Mouse (Mus musculus) kidney, embryonic 15.5 days (tissue): ENCODE results near the gene Emc7. TPM values are rescaled to one million over a fixed set of nuclear protein-coding genes. Genes with fewer than 3 reads are reported as not detected.
"Not testable (repeated sequence)": the region's sequence is repeated elsewhere in the genome, so short reads cannot be mapped to it uniquely, and the experiment has no call there.

Experiments
- ATAC-seq: fragments of 200-750 bp; cut with Nextera tagmentation; replicated peaks from 2 replicates; pipeline ENCODE4 v1.8.0; 2017; ENCODE audit warnings: moderate TSS enrichment; ENCODE audit not compliant: low FRiP score
- H3K27ac ChIP-seq: fragments of 300-500 bp; sonication (generic); 2 replicates; pipeline ENCODE4 v1.5.1; 2015; ENCODE audit warnings: mild to moderate bottlenecking, inconsistent platforms
- H3K27me3 ChIP-seq: fragments of 300-500 bp; sonication (generic); 2 replicates; pipeline ENCODE4 v1.6.1; 2015; ENCODE audit warnings: inconsistent platforms
- H3K36me3 ChIP-seq: fragments of 300-500 bp; sonication (generic); 2 replicates; pipeline ENCODE4 v1.6.1; 2015; ENCODE audit warnings: inconsistent platforms
- H3K4me1 ChIP-seq: fragments of 300-500 bp; sonication (generic); 2 replicates; pipeline ENCODE4 v1.6.1; 2015; ENCODE audit warnings: inconsistent platforms
- H3K4me2 ChIP-seq: fragments of 300-500 bp; sonication (generic); 2 replicates; pipeline ENCODE4 v1.6.1; 2015; ENCODE audit warnings: moderate library complexity, mild to moderate bottlenecking, inconsistent platforms
- H3K4me3 ChIP-seq: fragments of 300-500 bp; sonication (generic); replicated peaks from 2 replicates; pipeline ENCODE4 v1.5.1; 2015; ENCODE audit warnings: mild to moderate bottlenecking, inconsistent platforms
- H3K9ac ChIP-seq: fragments of 300-500 bp; sonication (generic); 2 replicates; pipeline ENCODE4 v1.6.1; 2015; ENCODE audit warnings: mild to moderate bottlenecking, inconsistent platforms
- H3K9me3 ChIP-seq: fragments of 300-500 bp; sonication (generic); replicated peaks from 2 replicates; pipeline ENCODE4 v1.6.1; 2016; ENCODE audit warnings: inconsistent platforms
- WGBS: fragments of 180-500 bp; shearing (Covaris S2); methylation state at CpG from one replicate; pipeline ENCODE4 v1.1.7; 2015; ENCODE audit warnings: mixed read lengths; 5-methylcytosine and 5-hydroxymethylcytosine counted together
- polyA plus RNA-seq: library from polyadenylated mRNA; unstranded; fragments of >200 nt; fragmentation: Nextera tagmentation; extraction: Ambion mirVana; gene quantifications from 2 replicates; pipeline ENCODE4 v1.2.1, GENCODE M21; 2015

Emc7 gene
- polyA plus RNA-seq, 1 experiment from 2014 or later, result 19.3 TPM

DNA sequence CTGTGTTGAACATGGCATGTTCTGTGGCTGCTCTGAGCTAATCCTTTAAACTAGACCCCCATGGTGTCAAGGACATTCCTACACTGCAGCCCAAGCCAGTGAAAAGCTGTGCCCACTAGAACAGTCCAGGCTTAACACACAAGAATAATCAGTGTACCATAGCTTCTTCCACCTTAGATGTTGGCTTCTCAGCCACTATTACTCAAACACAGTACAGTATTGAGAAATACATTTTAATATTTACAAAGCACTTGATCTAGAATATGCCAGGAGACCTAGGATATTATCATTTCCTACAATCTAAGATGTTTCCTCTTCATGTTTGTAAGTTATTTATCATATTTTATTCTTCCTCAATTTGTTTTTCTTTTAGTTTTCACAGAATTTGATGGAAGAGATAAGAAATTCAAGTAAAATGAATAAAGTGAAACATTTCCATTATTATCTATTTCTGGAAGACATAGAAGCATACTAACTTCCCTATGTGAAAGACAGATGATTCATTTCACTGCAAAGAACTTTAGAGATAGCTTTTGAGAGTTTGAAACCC lies 6.2 kb upstream of the Emc7 start:
- Histone ChIP-seq H3K9me3 (no peaks in the 10 kb centered on the region), H3K36me3 (no peaks in the 10 kb centered on the region), H3K27ac (no peak overlapping the region), H3K9ac (no peak overlapping the region), H3K4me3 (no peak overlapping the region), H3K4me2 (no peak overlapping the region), H3K4me1 (no peaks in the 10 kb centered on the region), H3K27me3 (no peaks in the 10 kb centered on the region)
- no peak for ATAC-seq

DNA sequence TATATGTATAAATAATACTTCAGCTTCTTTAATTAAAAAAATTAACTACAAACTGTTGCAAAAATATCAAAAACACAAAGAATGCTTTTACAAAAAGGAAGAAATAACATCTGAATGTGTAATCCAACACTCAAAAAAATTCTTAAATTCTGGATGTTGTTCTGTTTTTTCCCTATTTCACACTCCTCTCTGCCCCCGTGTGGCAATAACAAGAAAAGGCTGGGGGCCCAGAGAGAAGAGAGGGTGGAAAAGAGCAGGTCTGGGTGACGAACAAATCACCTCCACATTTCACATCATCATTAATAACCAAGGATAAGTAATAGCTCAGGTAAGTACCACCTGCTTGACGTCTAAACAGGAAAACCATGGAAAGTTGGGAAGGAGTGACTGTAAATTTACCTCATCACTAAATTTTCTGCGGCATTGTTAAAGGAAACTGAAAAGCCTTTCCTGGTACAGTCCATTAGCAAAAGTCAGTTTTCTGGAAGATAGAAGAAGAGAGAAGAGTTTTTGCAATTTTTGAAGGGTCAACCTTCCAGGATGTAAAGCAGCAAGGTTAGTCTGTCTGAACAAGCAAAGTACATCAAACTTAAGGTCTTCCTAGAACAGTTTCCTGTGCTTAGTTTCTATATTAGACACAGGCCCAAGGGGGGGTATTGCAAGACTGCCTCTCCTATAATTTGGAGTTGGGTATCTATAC lies 5.0 kb upstream of the Emc7 start:
- no peaks in the 10 kb centered on the region for H3K9me3 ChIP-seq
- no peak for ATAC-seq
- WGBS, result 37% methylated on average over 4 of the region's 4 CpGs

DNA sequence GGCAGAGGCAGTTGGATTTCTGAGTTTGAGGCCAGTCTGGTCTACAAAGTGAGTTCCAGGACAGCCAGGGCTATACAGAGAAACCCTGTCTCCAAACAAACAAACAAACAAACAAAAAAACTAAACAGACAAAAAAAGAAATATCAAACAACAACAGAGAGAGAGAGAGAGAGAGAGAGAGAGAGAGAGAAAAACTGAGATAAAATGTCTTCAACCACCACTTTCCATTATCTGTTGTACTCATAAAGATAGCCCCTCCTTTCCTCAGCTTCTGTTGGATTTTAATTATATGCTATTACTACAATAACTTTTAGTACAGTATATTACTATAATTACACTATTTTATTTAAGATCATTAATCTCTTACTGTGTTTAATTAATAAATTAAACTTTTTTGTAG lies 2.3 kb upstream of the Emc7 start:
- not testable (repeated sequence) for H3K9me3 ChIP-seq, H3K27ac ChIP-seq, ATAC-seq, H3K4me2 ChIP-seq, H3K9ac ChIP-seq, H3K36me3 ChIP-seq, H3K27me3 ChIP-seq, H3K4me3 ChIP-seq
- H3K4me1 ChIP-seq, result peaks cover 14% of the 10 kb centered on the region

More for the DNA sequence above, 5.0 kb upstream of the Emc7 start:
- no peaks in the 10 kb centered on the region for H3K36me3 ChIP-seq
- no peaks in the 10 kb centered on the region for H3K27me3 ChIP-seq
- H3K4me3 ChIP-seq, result no peak overlapping the region
- no peak overlapping the region for H3K9ac ChIP-seq
- no peak overlapping the region for H3K4me2 ChIP-seq
- 0 out of 2 replicates have a peak, but pooled peaks cover 5% of the 10 kb centered on the region for H3K4me1 ChIP-seq
- H3K27ac ChIP-seq, result no peak overlapping the region

GRCm38 (mm10) chr2:112454125-112454861 lies 504 bp upstream of the Emc7 start:
- Histone ChIP-seq H3K27ac (0 out of 2 replicates have a peak overlapping the region, but pooled peaks have one; percentile 55), H3K27me3 (no peaks in the 10 kb centered on the region), H3K4me3 (peak overlapping the region; percentile 62), H3K4me1 (peaks cover 14% of the 10 kb centered on the region), H3K36me3 (peaks cover 2% of the 10 kb centered on the region; the same call in 1 of the 2 replicates), H3K9me3 (no peaks in the 10 kb centered on the region), H3K4me2 (peak overlapping the region; percentile 72), H3K9ac (peak overlapping the region; percentile 72)
- 32% methylated on average over 17 of the region's 17 CpGs for WGBS
- peak; percentile 75; the same call in 1 of the 2 replicates for ATAC-seq

DNA sequence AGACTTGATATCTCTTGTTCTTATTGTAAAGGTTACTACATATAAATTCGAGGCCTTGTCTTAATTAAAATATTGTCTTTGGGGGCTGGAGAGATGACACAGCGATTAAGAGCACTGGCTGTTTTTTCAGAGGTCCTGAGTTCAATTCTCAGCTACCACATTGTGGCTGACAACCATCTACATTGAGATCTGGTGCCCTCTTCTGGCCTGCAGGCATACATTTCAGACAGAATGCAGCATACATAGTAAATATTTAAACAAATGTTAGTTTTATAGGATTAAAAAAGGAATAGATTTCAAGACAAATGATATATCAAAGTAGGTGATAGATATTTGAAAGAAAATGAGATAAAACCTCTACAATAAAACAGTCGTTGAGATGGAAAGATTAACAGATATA lies 5.8 kb downstream of the Emc7 start:
- H3K9me3 ChIP-seq, result no peaks in the 10 kb centered on the region
- H3K4me1 ChIP-seq, result peaks cover 7% of the 10 kb centered on the region
- no peak overlapping the region for H3K9ac ChIP-seq
- no peak overlapping the region for H3K27ac ChIP-seq
- H3K4me3 ChIP-seq, result no peak overlapping the region
- H3K27me3 ChIP-seq, result no peaks in the 10 kb centered on the region
- no peak overlapping the region for H3K4me2 ChIP-seq
- WGBS, result 88% methylated on average over 3 of the region's 3 CpGs
- no peak for ATAC-seq
- peaks cover 39% of the 10 kb centered on the region for H3K36me3 ChIP-seq

- no peaks in the 10 kb centered on the region for H3K4me1 ChIP-seq
- H3K27ac ChIP-seq, result no peak overlapping the region
- no peak overlapping the region for H3K4me2 ChIP-seq
- no peak for ATAC-seq
- no peaks in the 10 kb centered on the region for H3K9me3 ChIP-seq
- no peaks in the 10 kb centered on the region for H3K27me3 ChIP-seq
- no peak overlapping the region for H3K4me3 ChIP-seq
- H3K9ac ChIP-seq, result no peak overlapping the region
- H3K36me3 ChIP-seq, result peaks cover 51% of the 10 kb centered on the region
Measured at GRCm38 (mm10) chr2:112469542-112469941, 14.7 kb downstream of the Emc7 start.

DNA sequence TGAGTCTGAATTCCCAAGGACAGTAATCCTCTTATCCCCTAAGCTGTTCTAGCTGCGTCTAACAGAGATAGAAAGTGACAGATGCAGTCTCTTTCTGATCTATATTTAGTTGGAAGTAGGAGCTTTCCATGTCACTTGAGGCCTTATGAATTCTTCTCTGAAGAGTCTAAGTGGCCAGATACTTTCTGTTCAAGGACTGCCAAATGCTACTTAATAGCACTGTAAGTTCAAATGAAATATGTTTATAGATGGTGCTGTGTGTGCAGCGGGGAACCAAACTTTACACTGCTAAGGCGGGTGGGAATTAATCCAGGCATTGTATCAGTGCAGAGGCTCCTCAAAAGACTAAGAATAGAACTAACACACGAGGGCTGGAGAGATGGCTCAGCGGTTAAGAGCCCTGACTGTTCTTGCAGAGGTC lies 16.2 kb downstream of the Emc7 start:
- ATAC-seq, result no peak
- Histone ChIP-seq H3K4me1 (no peaks in the 10 kb centered on the region), H3K9ac (no peak overlapping the region), H3K4me3 (no peak overlapping the region), H3K4me2 (no peak overlapping the region), H3K27me3 (no peaks in the 10 kb centered on the region), H3K27ac (no peak overlapping the region), H3K9me3 (no peaks in the 10 kb centered on the region), H3K36me3 (peaks cover 44% of the 10 kb centered on the region)
- 84% methylated on average over 5 of the region's 5 CpGs for WGBS

DNA sequence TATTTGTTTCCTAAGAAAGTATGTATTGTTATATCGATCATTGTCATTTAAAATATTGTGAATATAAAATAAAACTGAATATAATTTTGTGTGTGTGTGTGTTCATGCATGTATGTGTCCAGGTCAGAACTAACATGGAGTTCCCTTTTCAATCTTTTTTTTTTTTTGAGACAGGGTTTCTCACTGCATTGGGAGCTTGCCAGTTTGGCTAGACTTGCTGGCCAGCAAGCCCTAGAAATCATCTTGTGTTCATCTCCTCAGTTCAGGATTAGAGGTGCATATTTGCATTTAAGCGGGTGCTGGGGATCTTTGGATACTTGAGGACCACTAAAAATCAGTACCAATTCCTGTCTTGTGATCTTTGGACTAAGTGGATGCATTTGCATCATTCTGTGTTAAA lies 17.3 kb downstream of the Emc7 start:
- H3K9me3 ChIP-seq, result no peaks in the 10 kb centered on the region
- ATAC-seq, result no peak
- H3K36me3 ChIP-seq, result peaks cover 33% of the 10 kb centered on the region
- no peak overlapping the region for H3K4me3 ChIP-seq
- H3K4me2 ChIP-seq, result no peak overlapping the region
- H3K9ac ChIP-seq, result no peak overlapping the region
- WGBS, result 87% methylated on average over 2 of the region's 2 CpGs
- H3K27ac ChIP-seq, result no peak overlapping the region
- no peaks in the 10 kb centered on the region for H3K27me3 ChIP-seq
- H3K4me1 ChIP-seq, result no peaks in the 10 kb centered on the region

DNA sequence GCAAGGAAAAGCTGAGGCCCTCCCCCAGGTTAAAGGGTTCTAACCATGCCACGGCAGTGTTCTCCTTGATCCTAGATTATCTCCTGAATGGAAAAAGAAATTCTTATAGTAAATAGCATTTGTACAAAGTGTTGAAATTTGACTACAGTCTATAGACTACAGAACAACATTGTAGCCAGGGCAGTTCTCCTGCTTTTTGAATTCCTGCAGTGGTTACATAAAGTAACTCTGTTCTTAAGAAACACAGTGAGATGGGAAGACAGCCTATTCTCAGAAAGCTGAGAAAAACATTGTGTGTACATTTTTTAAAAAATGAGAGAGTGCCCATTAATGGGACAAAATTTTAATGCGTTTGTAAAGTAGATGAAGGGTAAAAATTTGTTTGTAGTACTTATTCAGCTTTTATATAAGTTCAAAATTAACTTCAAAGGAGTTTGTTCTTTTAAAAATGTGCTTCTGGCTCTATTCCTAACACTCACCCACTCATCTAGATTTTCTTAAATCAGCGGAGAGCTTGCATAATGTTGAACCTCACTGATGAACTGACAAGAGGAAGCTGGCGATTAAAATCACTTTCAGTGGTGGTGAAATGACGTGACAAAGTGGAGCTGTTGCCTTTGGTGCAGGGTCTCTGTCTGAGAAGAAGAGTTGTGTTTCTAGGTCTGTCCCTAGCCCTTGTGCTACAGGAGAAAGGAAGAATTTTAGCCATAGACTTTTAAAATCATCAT lies 20.4 kb downstream of the Emc7 start:
- 75% methylated on average over 5 of the region's 5 CpGs for WGBS
- no peak overlapping the region for H3K27ac ChIP-seq
- H3K4me1 ChIP-seq, result no peaks in the 10 kb centered on the region
- no peak for ATAC-seq
- H3K4me3 ChIP-seq, result no peak overlapping the region
- H3K4me2 ChIP-seq, result no peak overlapping the region
- peaks cover 4% of the 10 kb centered on the region; the same call in 1 of the 2 replicates for H3K36me3 ChIP-seq
- no peaks in the 10 kb centered on the region for H3K9me3 ChIP-seq
- H3K27me3 ChIP-seq, result no peaks in the 10 kb centered on the region
- H3K9ac ChIP-seq, result no peak overlapping the region

- Histone ChIP-seq H3K4me3 (no peak overlapping the region), H3K27ac (no peak overlapping the region), H3K9me3 (no peaks in the 10 kb centered on the region), H3K4me1 (no peaks in the 10 kb centered on the region), H3K4me2 (no peak overlapping the region), H3K27me3 (no peaks in the 10 kb centered on the region), H3K9ac (no peak overlapping the region), H3K36me3 (no peaks in the 10 kb centered on the region)
- ATAC-seq, result no peak
- 81% methylated on average over 6 of the region's 6 CpGs for WGBS
Measured at GRCm38 (mm10) chr2:112476554-112476953, 21.8 kb downstream of the Emc7 start.

DNA sequence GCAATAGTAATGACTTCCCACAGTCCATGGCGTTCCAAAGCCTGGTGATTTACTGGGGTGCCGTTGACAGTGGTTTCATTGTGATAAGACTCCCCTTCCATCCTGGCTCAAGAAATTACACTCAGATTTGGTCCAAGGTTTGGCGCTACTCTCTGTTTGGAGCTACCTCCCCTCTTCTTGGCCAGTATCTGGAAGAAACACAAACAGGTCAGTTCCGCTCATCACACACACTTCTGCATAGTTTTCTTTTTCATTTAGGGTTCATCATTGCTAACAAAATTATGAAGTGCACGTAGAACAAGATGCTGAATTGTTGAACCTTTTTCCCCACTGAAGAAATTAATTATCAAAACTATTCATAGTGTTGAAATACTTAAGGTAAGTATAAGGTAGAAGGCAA lies 25.9 kb downstream of the Emc7 start, which contains the start of gene Chrm5:
Gene Chrm5, minus strand, starts transcription at position 101 of the 400 bp plus-strand sequence.
- Histone ChIP-seq H3K27ac (no peak within 1 kb of the TSS), H3K4me1 (peaks cover 4% of the 10 kb centered on the region; the same call in 1 of the 2 replicates), H3K9me3 (no peaks in the 10 kb centered on the region), H3K9ac (no peak within 1 kb of the TSS), H3K4me2 (no peak within 1 kb of the TSS), H3K4me3 (no peak within 1 kb of the TSS), H3K27me3 (no peaks in the 10 kb centered on the region), H3K36me3 (no peaks in the 10 kb centered on the region)
- WGBS, result 84% methylated on average over 5 of the region's 5 CpGs
- no peak for ATAC-seq

DNA sequence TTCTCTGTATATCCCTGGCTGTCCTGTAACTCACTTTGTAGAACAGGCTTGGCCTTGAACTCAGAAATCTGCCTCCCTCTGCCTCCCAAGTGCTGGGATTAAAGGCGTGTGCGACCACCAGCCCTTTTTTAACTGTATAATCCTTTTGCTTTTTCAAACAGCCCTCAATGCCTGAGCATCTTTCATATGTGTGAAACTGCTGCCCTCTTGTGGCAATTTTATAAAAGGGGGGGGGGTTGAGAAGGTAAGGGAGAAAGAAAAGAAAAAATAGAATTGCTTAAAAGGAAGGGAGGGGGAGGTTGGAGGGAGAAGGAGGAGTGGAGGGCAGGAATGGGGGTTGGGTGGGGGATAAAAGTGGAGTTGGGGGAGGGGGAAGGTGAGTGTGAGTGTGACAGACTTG lies 26.8 kb downstream of the Emc7 start:
- no peaks in the 10 kb centered on the region for H3K36me3 ChIP-seq
- no peak overlapping the region for H3K4me2 ChIP-seq
- H3K27me3 ChIP-seq, result no peaks in the 10 kb centered on the region
- H3K9ac ChIP-seq, result no peak overlapping the region
- peak overlapping the region; percentile 74 for H3K27ac ChIP-seq
- no peak overlapping the region for H3K4me3 ChIP-seq
- no peaks in the 10 kb centered on the region for H3K9me3 ChIP-seq
- 0 out of 2 replicates have a peak, but pooled peaks have one; percentile 37 for ATAC-seq
- 2% methylated on average over 2 of the region's 2 CpGs for WGBS
- peaks cover 4% of the 10 kb centered on the region; the same call in 1 of the 2 replicates for H3K4me1 ChIP-seq
